Mouse (Mus musculus) midbrain, embryonic 10.5 days (tissue): ENCODE measurements at regions not wholly inside any gene's neighbourhood (a gene's known extent, or its start where the extent isn't known, plus 50 kb on each side); places are given as distances from the start of the nearest gene placed in this dataset.

Experiments
- DNase-seq: peaks from one replicate; pipeline ENCODE4 v3.0.0-alpha.2; 2017; ENCODE audit warnings: low spot score
- H3K27ac ChIP-seq: fragments of 300-500 bp; sonication (generic); replicated peaks from 2 replicates; pipeline ENCODE4 v1.5.1; 2016; ENCODE audit warnings: mild to moderate bottlenecking
- H3K27me3 ChIP-seq: fragments of 300-500 bp; sonication (generic); 2 replicates; pipeline ENCODE4 v1.6.1; 2016; ENCODE audit warnings: low read depth, mild to moderate bottlenecking; ENCODE audit not compliant: poor library complexity, severe bottlenecking
- H3K36me3 ChIP-seq: fragments of 300-500 bp; sonication (generic); 2 replicates; pipeline ENCODE4 v1.6.1; 2016; ENCODE audit warnings: mild to moderate bottlenecking, moderate library complexity
- H3K4me1 ChIP-seq: fragments of 300-500 bp; sonication (generic); 2 replicates; pipeline ENCODE4 v1.6.1; 2016
- H3K4me3 ChIP-seq: fragments of 300-500 bp; sonication (generic); 2 replicates; pipeline ENCODE4 v1.5.1; 2016; ENCODE audit warnings: mild to moderate bottlenecking, moderate library complexity
- H3K9me3 ChIP-seq: fragments of 300-500 bp; sonication (generic); replicated peaks from 2 replicates; pipeline ENCODE4 v1.6.1; 2016; ENCODE audit warnings: mild to moderate bottlenecking
- WGBS: fragments of 180-500 bp; shearing (Covaris S2); methylation state at CpG from one replicate; pipeline ENCODE4 v1.1.7; 2016; 5-methylcytosine and 5-hydroxymethylcytosine counted together

DNA sequence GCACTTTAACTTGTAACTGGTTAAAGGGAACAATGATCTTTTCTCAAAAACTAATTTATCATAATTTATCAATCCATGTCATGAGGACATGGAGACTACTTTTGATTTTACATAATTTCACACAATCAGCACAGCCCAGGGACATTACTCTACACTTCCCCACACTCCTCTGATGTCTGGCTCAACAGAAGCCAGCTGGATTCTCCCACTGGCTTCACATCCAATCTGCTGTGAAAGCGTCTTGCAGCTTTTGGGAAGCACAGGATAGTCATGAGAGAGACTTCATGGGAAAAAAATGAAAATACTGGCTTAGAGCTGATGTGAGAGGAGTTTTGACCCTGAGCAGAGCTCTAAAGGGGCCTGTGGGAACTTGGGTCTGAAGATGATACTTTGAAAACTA, 61.7 kb upstream of the Hrasls start:
- no peak for DNase-seq
- Histone ChIP-seq H3K4me1 (no peaks in the 10 kb centered on the region), H3K36me3 (no peaks in the 10 kb centered on the region), H3K4me3 (no peak overlapping the region), H3K27ac (no peak overlapping the region), H3K27me3 (no peaks in the 10 kb centered on the region), H3K9me3 (no peaks in the 10 kb centered on the region)
- 77% methylated on average over 1 of the region's 1 CpGs for WGBS

- no peaks in the 10 kb centered on the region for H3K36me3 ChIP-seq
- H3K27ac ChIP-seq, result no peak overlapping the region
- H3K27me3 ChIP-seq, result no peaks in the 10 kb centered on the region
- H3K4me3 ChIP-seq, result no peak overlapping the region
- no peaks in the 10 kb centered on the region for H3K9me3 ChIP-seq
- H3K4me1 ChIP-seq, result no peaks in the 10 kb centered on the region
- 87% methylated on average over 4 of the region's 4 CpGs for WGBS
- DNase-seq, result no peak
Observed at GRCm38 (mm10) chr16:29119217-29119616, 90.3 kb upstream of the Hrasls start.

DNA sequence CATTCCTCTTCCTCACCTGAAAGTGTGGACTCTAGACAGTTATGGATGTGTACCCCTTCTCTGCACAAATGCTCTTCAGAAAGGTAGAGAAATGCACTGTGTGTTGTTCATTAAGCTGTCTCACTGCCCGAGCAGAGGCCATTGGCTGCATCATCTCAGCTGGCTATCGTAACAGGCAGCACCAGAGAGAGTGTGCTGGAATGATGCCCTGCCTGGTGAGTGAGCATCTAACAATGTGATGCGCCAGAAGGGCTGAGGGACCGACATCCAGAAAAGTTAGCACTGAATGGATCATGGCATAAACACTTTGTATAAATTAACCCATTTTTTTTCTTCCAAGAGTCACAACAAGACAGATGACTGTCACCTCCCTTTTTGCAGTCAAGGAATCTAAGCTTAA, 112.7 kb upstream of the Hrasls start:
- 90% methylated on average over 4 of the region's 4 CpGs for WGBS
- Histone ChIP-seq H3K27ac (no peak overlapping the region), H3K27me3 (no peaks in the 10 kb centered on the region)

DNA sequence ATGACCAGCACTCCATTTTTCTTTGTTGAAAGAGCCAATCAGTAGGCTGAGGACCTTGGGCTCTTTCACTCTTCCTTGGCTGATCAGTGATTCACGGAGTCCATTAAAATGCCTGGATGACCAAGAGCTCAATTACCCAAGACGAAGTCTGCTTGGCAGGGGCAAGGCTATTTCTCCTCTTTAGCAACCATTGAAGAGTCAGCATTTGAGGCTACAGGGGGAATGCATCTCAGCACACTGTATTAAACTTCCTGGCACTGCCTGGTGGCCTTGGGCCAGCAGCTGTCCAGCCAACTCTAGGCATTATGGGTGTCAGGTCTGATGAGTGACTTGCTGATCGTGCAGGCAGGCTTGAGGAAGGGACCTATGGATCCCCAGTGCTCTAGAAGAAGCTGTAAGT, 136.5 kb upstream of the Mb21d2 start:
- WGBS, result 90% methylated on average over 3 of the region's 3 CpGs
- no peaks in the 10 kb centered on the region for H3K9me3 ChIP-seq

More for the DNA sequence above, 112.7 kb upstream of the Hrasls start:
- no peak for DNase-seq
- Histone ChIP-seq H3K9me3 (no peaks in the 10 kb centered on the region), H3K4me3 (no peak overlapping the region), H3K4me1 (no peaks in the 10 kb centered on the region), H3K36me3 (no peaks in the 10 kb centered on the region)

GRCm38 (mm10) chr16:29065097-29065785, 135.8 kb upstream of the Mb21d2 start:
- Histone ChIP-seq H3K27me3 (peaks cover 5% of the 10 kb centered on the region; the same call in 1 of the 2 replicates), H3K36me3 (no peaks in the 10 kb centered on the region), H3K27ac (no peak overlapping the region), H3K9me3 (no peaks in the 10 kb centered on the region), H3K4me1 (no peaks in the 10 kb centered on the region), H3K4me3 (no peak overlapping the region)
- DNase-seq, result no peak
- WGBS, result 90% methylated on average over 4 of the region's 4 CpGs

More for the DNA sequence above, 136.5 kb upstream of the Mb21d2 start:
- H3K4me1 ChIP-seq, result no peaks in the 10 kb centered on the region
- no peak overlapping the region for H3K4me3 ChIP-seq
- no peak for DNase-seq
- H3K27ac ChIP-seq, result no peak overlapping the region
- no peaks in the 10 kb centered on the region for H3K36me3 ChIP-seq
- H3K27me3 ChIP-seq, result no peaks in the 10 kb centered on the region

DNA sequence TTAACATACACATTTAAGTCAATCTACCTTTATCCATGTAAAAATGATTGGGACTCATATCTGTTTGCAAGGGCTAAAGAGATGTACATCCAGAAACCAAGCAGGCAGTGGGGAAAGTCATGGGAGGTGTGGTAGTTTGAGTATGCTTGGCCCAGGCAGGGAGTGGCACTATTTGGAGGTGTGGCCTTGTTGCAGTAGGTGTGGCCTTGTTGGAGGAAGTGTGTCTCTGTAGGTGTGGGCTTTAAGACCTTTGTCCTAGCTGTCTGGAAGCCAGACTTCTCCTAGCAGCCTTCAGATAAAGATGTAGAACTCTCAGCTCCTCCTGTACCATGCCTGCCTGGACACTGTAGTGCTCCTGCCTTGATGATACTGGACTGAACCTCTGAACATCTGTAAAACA, 133.9 kb upstream of the Mb21d2 start:
- no peaks in the 10 kb centered on the region for H3K9me3 ChIP-seq
- no peaks in the 10 kb centered on the region for H3K36me3 ChIP-seq
- no peak overlapping the region for H3K4me3 ChIP-seq
- no peak for DNase-seq
- H3K4me1 ChIP-seq, result no peaks in the 10 kb centered on the region
- H3K27ac ChIP-seq, result no peak overlapping the region
- peaks cover 16% of the 10 kb centered on the region; the same call in 1 of the 2 replicates for H3K27me3 ChIP-seq

DNA sequence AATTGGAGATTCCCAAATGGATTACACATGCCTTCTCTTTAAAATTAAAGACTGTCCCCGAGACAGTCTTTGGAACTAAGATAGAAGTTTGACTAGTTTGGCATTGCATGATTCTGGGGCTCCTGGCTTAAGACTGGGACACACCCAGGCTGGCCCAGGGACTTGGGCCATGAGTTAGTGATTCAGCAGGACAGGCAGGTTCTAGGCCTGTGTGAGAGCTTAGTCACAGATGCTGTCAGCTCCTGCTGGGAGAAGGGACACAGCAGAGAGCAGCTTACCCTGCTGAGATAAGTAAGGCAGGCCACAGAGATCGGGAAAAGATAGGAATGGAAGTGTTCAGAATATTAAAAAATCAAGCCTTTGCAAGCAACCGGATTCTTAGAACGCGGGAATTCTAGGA, 127.6 kb upstream of the Mb21d2 start:
- peaks cover 13% of the 10 kb centered on the region for H3K4me1 ChIP-seq
- H3K9me3 ChIP-seq, result no peaks in the 10 kb centered on the region
- H3K36me3 ChIP-seq, result no peaks in the 10 kb centered on the region
- H3K27me3 ChIP-seq, result peaks cover 30% of the 10 kb centered on the region; the same call in 1 of the 2 replicates
- 77% methylated on average over 5 of the region's 5 CpGs for WGBS
- no peak overlapping the region for H3K27ac ChIP-seq
- H3K4me3 ChIP-seq, result no peak overlapping the region
- no peak for DNase-seq

DNA sequence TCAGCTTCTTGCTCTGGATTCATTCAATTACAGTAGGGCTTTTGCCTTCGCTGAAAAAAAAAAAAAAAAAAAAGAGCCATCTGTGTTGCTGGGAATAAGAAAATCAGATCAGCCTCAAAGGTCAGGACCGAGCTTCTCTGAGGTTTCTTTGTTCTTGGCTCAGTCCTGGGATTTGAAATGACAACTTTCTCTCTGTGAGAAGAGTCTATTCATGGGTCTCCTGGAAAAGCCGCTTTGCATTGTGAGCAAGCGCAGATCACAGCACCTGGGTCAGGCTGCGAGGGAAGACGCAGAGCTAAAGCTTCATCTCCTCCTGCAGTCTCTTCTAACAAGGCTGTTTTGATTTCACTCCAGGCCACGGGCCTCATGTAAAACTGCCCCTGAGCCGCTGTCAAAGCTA, 125.0 kb upstream of the Mb21d2 start:
- Histone ChIP-seq H3K9me3 (no peaks in the 10 kb centered on the region), H3K36me3 (no peaks in the 10 kb centered on the region), H3K4me1 (peaks cover 13% of the 10 kb centered on the region), H3K27me3 (peaks cover 19% of the 10 kb centered on the region; the same call in 1 of the 2 replicates), H3K4me3 (0 out of 2 replicates have a peak overlapping the region, but pooled peaks have one; percentile 2), H3K27ac (no peak overlapping the region)
- peak; percentile 36 for DNase-seq
- 17% methylated on average over 8 of the region's 8 CpGs for WGBS

- H3K27ac ChIP-seq, result no peak overlapping the region
- 93% methylated on average over 6 of the region's 6 CpGs for WGBS
- H3K4me1 ChIP-seq, result no peaks in the 10 kb centered on the region
- H3K36me3 ChIP-seq, result no peaks in the 10 kb centered on the region
- DNase-seq, result no peak
- no peaks in the 10 kb centered on the region for H3K9me3 ChIP-seq
- H3K4me3 ChIP-seq, result no peak overlapping the region
- no peaks in the 10 kb centered on the region for H3K27me3 ChIP-seq
Observed at GRCm38 (mm10) chr16:29046453-29046993, 117.0 kb upstream of the Mb21d2 start.

- DNase-seq, result no peak
- Histone ChIP-seq H3K27ac (no peak overlapping the region), H3K36me3 (no peaks in the 10 kb centered on the region), H3K4me3 (no peak overlapping the region), H3K4me1 (peaks cover 10% of the 10 kb centered on the region; the same call in 1 of the 2 replicates), H3K9me3 (no peaks in the 10 kb centered on the region), H3K27me3 (no peaks in the 10 kb centered on the region)
- WGBS, result 86% methylated on average over 5 of the region's 5 CpGs
Observed at GRCm38 (mm10) chr16:29035523-29035922, 106.0 kb upstream of the Mb21d2 start.

DNA sequence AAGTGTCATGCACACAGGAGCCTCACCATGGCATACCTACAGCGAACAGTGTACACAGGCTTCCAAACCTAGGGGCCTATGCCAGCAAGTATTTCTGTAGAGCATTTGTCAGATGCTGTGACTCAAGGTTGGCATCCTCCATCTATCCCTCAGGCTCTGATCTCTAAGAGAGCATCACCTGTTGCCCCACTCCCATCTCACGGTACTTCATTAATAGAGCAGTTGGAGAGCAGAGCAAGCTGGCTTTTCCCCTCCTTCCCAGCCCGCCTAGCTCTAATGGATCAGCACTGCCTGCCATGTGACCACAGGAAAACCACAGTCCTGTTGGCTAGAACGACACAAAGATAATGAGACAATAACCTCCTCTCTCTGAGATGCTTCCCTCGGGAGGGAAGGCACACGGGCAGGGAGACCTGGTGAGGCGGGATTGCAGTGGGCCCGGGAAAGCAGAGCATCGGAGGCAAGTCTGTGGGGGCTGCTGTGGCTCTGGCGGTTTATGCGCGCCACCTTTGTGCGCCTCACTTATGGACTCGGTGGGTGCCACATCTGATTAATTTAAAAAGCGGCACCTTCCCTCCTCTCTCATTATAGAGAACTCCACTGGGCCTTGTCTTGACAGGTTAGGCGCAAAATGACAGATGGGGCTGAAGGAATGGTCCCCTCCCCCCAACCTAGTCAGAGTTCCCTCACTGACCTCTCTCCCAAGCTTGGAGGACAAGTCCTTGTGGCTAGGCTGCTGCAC, 104.8 kb upstream of the Mb21d2 start:
- no peak for DNase-seq
- WGBS, result 68% methylated on average over 16 of the region's 16 CpGs
- Histone ChIP-seq H3K4me1 (peaks cover 10% of the 10 kb centered on the region; the same call in 1 of the 2 replicates), H3K27ac (no peak overlapping the region), H3K27me3 (no peaks in the 10 kb centered on the region), H3K9me3 (no peaks in the 10 kb centered on the region), H3K4me3 (no peak overlapping the region), H3K36me3 (no peaks in the 10 kb centered on the region)

GRCm38 (mm10) chr16:29033357-29033756, 103.9 kb upstream of the Mb21d2 start:
- Histone ChIP-seq H3K9me3 (no peaks in the 10 kb centered on the region), H3K4me1 (peaks cover 10% of the 10 kb centered on the region; the same call in 1 of the 2 replicates), H3K4me3 (no peak overlapping the region), H3K36me3 (no peaks in the 10 kb centered on the region), H3K27me3 (no peaks in the 10 kb centered on the region), H3K27ac (no peak overlapping the region)
- WGBS, result 73% methylated on average over 5 of the region's 5 CpGs
- no peak for DNase-seq

GRCm38 (mm10) chr16:29027856-29028255, 98.4 kb upstream of the Mb21d2 start:
- Histone ChIP-seq H3K36me3 (no peaks in the 10 kb centered on the region), H3K4me3 (no peak overlapping the region), H3K4me1 (no peaks in the 10 kb centered on the region), H3K27ac (no peak overlapping the region), H3K27me3 (no peaks in the 10 kb centered on the region), H3K9me3 (no peaks in the 10 kb centered on the region)
- no peak for DNase-seq
- WGBS, result 95% methylated on average over 11 of the region's 11 CpGs
